Mouse (Mus musculus) left cerebral cortex, postnatal 36 days (tissue): ENCODE measurements around the gene Cd47. TPM values are rescaled to one million over a fixed set of nuclear protein-coding genes. Genes with fewer than 3 reads are reported as not detected.

ENCODE experiments used
- DNase-seq, 2 experiments: peaks; one replicate each; pipeline ENCODE4 v3.0.0; 2021 to 2022; ENCODE audit warnings: low spot score in 2 of 2, mixed read lengths in 1 of 2
- intact Hi-C: fragments of 180-260 bp; cut with DNase I; formaldehyde crosslinking; loops from one replicate; pipeline ENCODE4 v1.15.1; 2025
- total RNA-seq, 2 experiments: library from RNA; stranded (reverse); gene quantifications; 2 replicates each; pipeline ENCODE4 v1.2.3; 2021

Cd47 gene
- total RNA-seq, 2 experiments from 2014 or later, result 234 to 245 TPM

- no peak for DNase-seq
- intact Hi-C loops, result no loop called here
These were observed 158.6 kb downstream of the Cd47 start for GRCm38 (mm10) chr16:49958900-49959436.

GRCm38 (mm10) chr16:49962305-49962704, 162.0 kb downstream of the Cd47 start:
- no peak for DNase-seq
- intact Hi-C loops, result no loop called here

- intact Hi-C loops, result no loop called here
- DNase-seq, result no peak
These were observed 164.1 kb downstream of the Cd47 start for GRCm38 (mm10) chr16:49964321-49964986.

Other genes starting within 250 kb of the Cd47 start
- 10 to 100 TPM; 54.7 to 55.6 TPM for gene Ift57, start 101.3 kb upstream of the Cd47 start, total RNA-seq